Mouse (Mus musculus): Measurements from ENCODE around the gene Mageb3.
A peak's percentile ranks its signal among the peaks of the same experiment; 100 is the strongest.

GRCm38 (mm10) chr2:121956224-121957018, 529 bp upstream of the Mageb3 start:
- TF ChIP-seq POLR2A (IDR thresholded peaks at IDR 0.05; ENCODE audit: borderline replicate concordance, extremely low read depth, low read depth, low read length) (peak; percentile 82; the same call in 1 of the 2 replicates), CTCF (IDR thresholded peaks at IDR 0.05; ENCODE audit: insufficient read depth, low read length) (no peak)
